Mouse (Mus musculus) heart, postnatal 0 days (tissue): ENCODE data around the gene Fbrsl1. TPM values are rescaled to one million over a fixed set of nuclear protein-coding genes. Genes with fewer than 3 reads are reported as not detected.

Experiments used
- ATAC-seq: fragments of 200-750 bp; cut with Nextera tagmentation; 2 replicates; pipeline ENCODE4 v1.8.0; 2017; ENCODE audit warnings: low read depth, moderate number of reproducible peaks, moderate library complexity; ENCODE audit not compliant: insufficient read depth
- DNase-seq: peaks from one replicate; pipeline ENCODE4 v3.0.0-alpha.2; 2016; ENCODE audit warnings: low spot score
- H3K27ac ChIP-seq: fragments of 300-500 bp; sonication (generic); 2 replicates; pipeline ENCODE4 v1.5.1; 2014; ENCODE audit warnings: low read depth, mild to moderate bottlenecking
- H3K27me3 ChIP-seq: fragments of 300-500 bp; sonication (generic); 2 replicates; pipeline ENCODE4 v1.6.1; 2014; ENCODE audit warnings: low read length, mixed read lengths; ENCODE audit not compliant: control insufficient read depth, insufficient read depth
- H3K36me3 ChIP-seq: fragments of 300-500 bp; sonication (generic); replicated peaks from 2 replicates; pipeline ENCODE4 v1.6.1; 2014; ENCODE audit warnings: low read length, mixed read lengths; ENCODE audit not compliant: control insufficient read depth, insufficient read depth
- H3K4me1 ChIP-seq: fragments of 300-500 bp; sonication (generic); 2 replicates; pipeline ENCODE4 v1.6.1; 2014; ENCODE audit warnings: antibody characterized with exemption; ENCODE audit not compliant: control insufficient read depth, insufficient read depth
- H3K4me2 ChIP-seq: fragments of 300-500 bp; sonication (generic); 2 replicates; pipeline ENCODE4 v1.6.1; 2014; ENCODE audit warnings: low read depth, mild to moderate bottlenecking, low read length, moderate library complexity
- H3K4me3 ChIP-seq: fragments of 300-500 bp; sonication (generic); 2 replicates; pipeline ENCODE4 v1.5.1; 2014; ENCODE audit warnings: low read depth, low read length
- H3K9ac ChIP-seq: fragments of 300-500 bp; sonication (generic); replicated peaks from 2 replicates; pipeline ENCODE4 v1.6.1; 2014; ENCODE audit warnings: low read depth, low read length, mixed read lengths
- H3K9me3 ChIP-seq: fragments of 300-500 bp; sonication (generic); replicated peaks from 2 replicates; pipeline ENCODE4 v1.6.1; 2016; ENCODE audit warnings: low read length; ENCODE audit not compliant: control insufficient read depth
- CTCF ChIP-seq: IDR thresholded peaks from 2 replicates; pipeline ENCODE4 v1.5.1; 2016; ENCODE audit warnings: antibody characterized with exemption, control low read depth, low read depth
- EP300 ChIP-seq: IDR thresholded peaks from 2 replicates; pipeline ENCODE4 v1.6.1; 2016; ENCODE audit warnings: antibody characterized with exemption, low read depth
- WGBS: fragments of 180-500 bp; shearing (Covaris S2); extraction: QIAGEN DNeasy Blood & Tissue Kit; methylation state at CpG from one replicate; pipeline ENCODE4 v1.1.7; 2014; 5-methylcytosine and 5-hydroxymethylcytosine counted together
- polyA plus RNA-seq: library from polyadenylated mRNA; unstranded; fragments of >200 nt; fragmentation: Nextera tagmentation; extraction: Ambion mirVana; gene quantifications from 2 replicates; pipeline ENCODE4 v1.2.1, GENCODE M21; 2015
- total RNA-seq: library from RNA; depleted of rRNA; stranded (reverse); fragments of >200 nt; gene quantifications from 2 replicates; pipeline ENCODE4 v1.2.3, GENCODE M21; 2014; ENCODE audit warnings: low replicate concordance

Gene Fbrsl1
- total and polyA plus RNA-seq, 2 experiments from 2014 or later = 7.6 to 19.2 TPM

GRCm38 (mm10) chr5:110354716-110355115, 93.6 kb downstream of the Fbrsl1 start:
- peaks cover 19% of the 10 kb centered on the region; the same call in 1 of the 2 replicates for H3K27me3 ChIP-seq
- no peaks in the 10 kb centered on the region for H3K4me1 ChIP-seq
- no peaks in the 10 kb centered on the region for H3K36me3 ChIP-seq
- no peak overlapping the region for H3K27ac ChIP-seq
- no peak overlapping the region for H3K4me3 ChIP-seq
- WGBS = 14% methylated on average over 7 of the region's 7 CpGs
- TF ChIP-seq CTCF = peak; percentile 49
- TF ChIP-seq EP300 = no peak
- H3K4me2 ChIP-seq = no peak overlapping the region
- H3K9me3 ChIP-seq = no peaks in the 10 kb centered on the region
- H3K9ac ChIP-seq = no peak overlapping the region
- ATAC-seq = peak; percentile 58; the same call in 1 of the 2 replicates
- no peak for DNase-seq

GRCm38 (mm10) chr5:110347006-110347405, 101.3 kb downstream of the Fbrsl1 start:
- no peak overlapping the region for H3K27ac ChIP-seq
- TF ChIP-seq EP300 (no peak), CTCF (no peak)
- WGBS = 75% methylated on average over 8 of the region's 8 CpGs
- H3K36me3 ChIP-seq = no peaks in the 10 kb centered on the region
- DNase-seq (no peak), ATAC-seq (no peak)
- H3K9ac ChIP-seq = no peak overlapping the region
- peaks cover 10% of the 10 kb centered on the region; the same call in 1 of the 2 replicates for H3K4me1 ChIP-seq
- no peaks in the 10 kb centered on the region for H3K9me3 ChIP-seq
- no peak overlapping the region for H3K4me2 ChIP-seq
- no peak overlapping the region for H3K4me3 ChIP-seq
- H3K27me3 ChIP-seq = peaks cover 26% of the 10 kb centered on the region

- ATAC-seq (no peak), DNase-seq (no peak)
- H3K27me3 ChIP-seq = peaks cover 38% of the 10 kb centered on the region
- no peak overlapping the region for H3K27ac ChIP-seq
- H3K4me1 ChIP-seq = peaks cover 10% of the 10 kb centered on the region; the same call in 1 of the 2 replicates
- H3K4me3 ChIP-seq = no peak overlapping the region
- TF ChIP-seq EP300 (no peak), CTCF (no peak)
- H3K4me2 ChIP-seq = no peak overlapping the region
- no peaks in the 10 kb centered on the region for H3K9me3 ChIP-seq
- 72% methylated on average over 4 of the region's 4 CpGs for WGBS
- no peak overlapping the region for H3K9ac ChIP-seq
- H3K36me3 ChIP-seq = no peaks in the 10 kb centered on the region
These were observed 102.8 kb downstream of the Fbrsl1 start for GRCm38 (mm10) chr5:110345553-110345952.

GRCm38 (mm10) chr5:110344524-110344923, 103.8 kb downstream of the Fbrsl1 start, which contains the start of gene Lrcol1:
Gene Lrcol1 (plus strand): TSS chr5:110344730.
- peaks cover 38% of the 10 kb centered on the region for H3K27me3 ChIP-seq
- H3K36me3 ChIP-seq = no peaks in the 10 kb centered on the region
- H3K4me2 ChIP-seq = no peak within 1 kb of the TSS
- TF ChIP-seq EP300 = no peak
- TF ChIP-seq CTCF = no peak
- ATAC-seq = no peak
- no peak within 1 kb of the TSS for H3K9ac ChIP-seq
- H3K4me1 ChIP-seq = peaks cover 10% of the 10 kb centered on the region; the same call in 1 of the 2 replicates
- no peak within 1 kb of the TSS for H3K4me3 ChIP-seq
- no peaks in the 10 kb centered on the region for H3K9me3 ChIP-seq
- H3K27ac ChIP-seq = no peak within 1 kb of the TSS
- WGBS = 69% methylated on average over 4 of the region's 4 CpGs
- DNase-seq = no peak

- peak; percentile 38; the same call in 1 of the 2 replicates for ATAC-seq
- WGBS = 3% methylated on average over 43 of the region's 43 CpGs
- Histone ChIP-seq H3K36me3 (no peaks in the 10 kb centered on the region), H3K4me2 (peak within 1 kb of the TSS; percentile 67), H3K4me1 (peaks cover 10% of the 10 kb centered on the region; the same call in 1 of the 2 replicates), H3K27me3 (peaks cover 38% of the 10 kb centered on the region), H3K9ac (peak within 1 kb of the TSS; percentile 11; the same call in 1 of the 2 replicates), H3K9me3 (no peaks in the 10 kb centered on the region), H3K27ac (no peak within 1 kb of the TSS), H3K4me3 (peak within 1 kb of the TSS; percentile 37)
- DNase-seq = no peak
- no peak for TF ChIP-seq CTCF
- no peak for TF ChIP-seq EP300
These were observed 105.5 kb downstream of the Fbrsl1 start, which contains the start of gene P2rx2 for GRCm38 (mm10) chr5:110342648-110343284. Gene P2rx2 (minus strand): TSS chr5:110343212.
